Mouse (Mus musculus): Measurements from ENCODE around the gene Il10ra. TPM values are rescaled to one million over a fixed set of nuclear protein-coding genes. Genes with fewer than 3 reads are reported as not detected.

The Il10ra gene
- 2.7 and 3.5 TPM in 2 replicates for total RNA-seq (2014; rRNA removed)
- polyA plus RNA-seq (2012; rRNA removed) = 1.6 and 2.9 TPM in 2 replicates

DNA sequence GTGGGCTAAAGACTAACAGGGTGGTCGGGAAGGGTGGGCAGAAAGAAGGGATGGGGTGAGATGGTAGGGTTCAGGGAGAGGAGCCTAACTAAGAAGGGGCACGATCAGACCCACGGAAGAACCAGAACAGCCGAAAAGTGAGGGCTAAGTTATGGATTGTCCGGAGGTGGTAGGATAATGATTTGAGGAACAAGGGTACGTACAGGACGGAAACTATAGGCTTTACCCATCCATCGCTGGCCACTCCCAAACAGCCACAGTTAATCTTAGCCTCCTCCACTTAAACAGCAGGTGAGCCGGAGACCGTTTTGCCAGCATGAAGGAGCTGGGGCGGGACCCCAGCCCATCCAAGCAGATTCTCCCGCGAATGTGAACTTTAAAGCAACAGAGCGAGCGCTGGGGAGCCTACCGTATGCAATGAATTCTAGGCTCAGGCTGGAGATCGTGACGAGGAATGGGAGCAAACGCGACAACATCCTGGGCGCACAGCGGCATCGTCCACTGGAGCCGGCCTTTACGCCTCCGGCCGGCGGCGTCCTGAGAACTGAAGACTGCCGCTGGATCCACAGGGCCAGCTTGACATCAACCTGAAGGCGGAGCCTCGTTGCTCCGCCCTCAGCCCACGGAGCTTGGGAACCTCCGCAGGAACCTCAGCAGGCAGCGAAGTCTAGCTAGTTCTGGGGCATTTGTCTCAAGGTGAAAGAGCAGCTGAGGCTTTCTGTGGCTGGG, at the start of gene Il10ra:
Gene Il10ra, minus strand, starts transcription at position 553 of the 729 bp plus-strand sequence.
- TF ChIP-seq POLR2A (IDR thresholded peaks at IDR 0.05; ENCODE audit: extremely low read depth, insufficient read depth, low read length) (peak; percentile 41; the same call in 1 of the 2 replicates), CTCF (IDR thresholded peaks at IDR 0.05; ENCODE audit: low read depth, low read length) (no peak)
- peak within 1 kb of the TSS; percentile 56 for H3K9ac ChIP-seq (ENCODE audit: low read depth, low read length)
- H3K27me3 ChIP-seq (ENCODE audit: control insufficient read depth, insufficient read depth, low read length) = peaks cover 3% of the 10 kb centered on the region; the same call in 1 of the 2 replicates

DNA sequence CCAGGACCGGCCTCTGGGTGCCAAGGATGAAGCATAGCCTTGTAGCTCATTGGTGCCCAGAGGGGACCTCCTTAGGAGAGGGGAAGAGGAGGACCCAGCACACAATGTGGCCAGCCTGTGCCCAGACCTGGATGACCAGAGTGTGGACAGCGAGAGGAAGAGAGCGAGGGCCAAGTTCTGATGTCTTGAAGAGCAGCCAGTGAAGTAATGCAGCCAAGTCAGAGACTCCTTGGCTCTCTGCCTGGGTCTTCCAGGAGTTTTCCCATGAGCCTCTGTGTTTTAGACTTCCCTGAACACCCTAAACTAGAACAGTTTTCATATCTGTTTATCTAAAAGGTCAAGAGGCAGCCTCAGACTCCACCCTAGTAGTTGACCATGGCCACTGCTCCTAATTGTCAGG, 48.7 kb upstream of the Il10ra start:
- no peak for TF ChIP-seq POLR2A (IDR thresholded peaks at IDR 0.05; ENCODE audit: extremely low read depth, insufficient read depth, low read length)
- TF ChIP-seq CTCF (IDR thresholded peaks at IDR 0.05; ENCODE audit: low read depth, low read length) = no peak
- Histone ChIP-seq H3K4me3 (ENCODE audit: insufficient read depth, low read depth, low read length) (no peak overlapping the region), H3K27ac (replicated peaks; ENCODE audit: insufficient read depth, low read depth, low read length) (no peak overlapping the region), H3K27me3 (ENCODE audit: control insufficient read depth, insufficient read depth, low read length) (no peaks in the 10 kb centered on the region), H3K36me3 (ENCODE audit: control insufficient read depth, insufficient read depth, low read length) (no peaks in the 10 kb centered on the region), H3K4me1 (ENCODE audit: control insufficient read depth, insufficient read depth, low read length) (no peaks in the 10 kb centered on the region), H3K9ac (ENCODE audit: low read depth, low read length) (no peak overlapping the region), H3K79me2 (ENCODE audit: control insufficient read depth, insufficient read depth, low read length) (no peaks in the 10 kb centered on the region)
- 81% methylated on average over 3 of the region's 3 CpGs for WGBS
- no peak for DNase-seq (ENCODE audit: extremely low read depth, low read depth, low spot score)

More for the DNA sequence above, at the start of gene Il10ra:
- peak within 1 kb of the TSS; percentile 42 for H3K4me3 ChIP-seq (ENCODE audit: insufficient read depth, low read depth, low read length)
- peak within 1 kb of the TSS; percentile 57 for H3K27ac ChIP-seq (replicated peaks; ENCODE audit: insufficient read depth, low read depth, low read length)
- WGBS = 12% methylated on average over 36 of the region's 36 CpGs
- H3K36me3 ChIP-seq (ENCODE audit: control insufficient read depth, insufficient read depth, low read length) = no peaks in the 10 kb centered on the region
- peaks cover 2% of the 10 kb centered on the region; the same call in 1 of the 2 replicates for H3K4me1 ChIP-seq (ENCODE audit: control insufficient read depth, insufficient read depth, low read length)
- peak; percentile 61 for DNase-seq (ENCODE audit: extremely low read depth, low read depth, low spot score)
- H3K79me2 ChIP-seq (ENCODE audit: control insufficient read depth, insufficient read depth, low read length) = 0 out of 2 replicates have a peak, but pooled peaks cover 2% of the 10 kb centered on the region

DNA sequence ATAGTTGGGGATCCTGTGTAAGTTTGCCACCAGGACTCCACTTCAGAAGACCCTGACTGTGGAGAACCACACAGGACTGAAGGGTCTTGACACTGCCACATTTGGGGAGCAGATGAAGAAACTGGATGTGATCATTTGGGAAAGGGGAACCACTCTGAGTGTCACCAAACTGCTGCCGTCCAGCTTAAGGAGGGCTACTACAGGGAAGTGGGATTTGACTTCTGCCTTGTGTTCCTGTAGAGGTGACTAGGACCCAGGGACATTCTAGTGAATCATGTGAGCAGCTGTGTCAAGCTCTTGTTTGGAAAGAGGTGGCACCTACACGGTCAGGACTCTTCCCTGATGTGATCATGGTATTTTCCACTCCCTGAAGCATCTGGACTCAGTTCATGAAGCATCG, 45.0 kb upstream of the Il10ra start:
- H3K4me3 ChIP-seq (ENCODE audit: insufficient read depth, low read depth, low read length) = no peak overlapping the region
- H3K79me2 ChIP-seq (ENCODE audit: control insufficient read depth, insufficient read depth, low read length) = no peaks in the 10 kb centered on the region
- no peak overlapping the region for H3K27ac ChIP-seq (replicated peaks; ENCODE audit: insufficient read depth, low read depth, low read length)
- no peaks in the 10 kb centered on the region for H3K36me3 ChIP-seq (ENCODE audit: control insufficient read depth, insufficient read depth, low read length)
- no peak for DNase-seq (ENCODE audit: extremely low read depth, low read depth, low spot score)
- no peak overlapping the region for H3K9ac ChIP-seq (ENCODE audit: low read depth, low read length)
- WGBS = 59% methylated on average over 3 of the region's 3 CpGs
- TF ChIP-seq POLR2A (IDR thresholded peaks at IDR 0.05; ENCODE audit: extremely low read depth, insufficient read depth, low read length) = no peak
- no peaks in the 10 kb centered on the region for H3K4me1 ChIP-seq (ENCODE audit: control insufficient read depth, insufficient read depth, low read length)
- H3K27me3 ChIP-seq (ENCODE audit: control insufficient read depth, insufficient read depth, low read length) = no peaks in the 10 kb centered on the region

DNA sequence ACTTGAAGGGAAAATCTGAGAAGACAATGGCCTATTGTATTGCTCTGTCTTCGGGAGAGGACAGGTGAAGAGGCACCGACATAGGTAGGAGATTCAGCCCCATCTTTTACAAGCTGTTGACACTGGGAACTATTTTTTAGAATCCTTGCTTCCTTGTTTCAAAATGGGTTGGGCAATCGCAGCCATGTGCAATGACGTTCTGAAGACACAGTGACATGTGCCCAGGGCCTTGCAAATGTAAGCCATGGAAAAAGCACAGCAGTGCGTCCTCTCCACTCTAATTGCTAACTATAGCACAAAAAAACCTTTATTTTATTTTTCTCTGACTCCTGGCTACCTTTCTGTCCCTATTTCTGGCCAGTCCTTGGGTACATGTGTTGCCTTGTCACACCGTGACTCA, 42.9 kb upstream of the Il10ra start:
- 78% methylated on average over 6 of the region's 6 CpGs for WGBS
- H3K27ac ChIP-seq (replicated peaks; ENCODE audit: insufficient read depth, low read depth, low read length) = no peak overlapping the region
- H3K79me2 ChIP-seq (ENCODE audit: control insufficient read depth, insufficient read depth, low read length) = no peaks in the 10 kb centered on the region
- H3K4me1 ChIP-seq (ENCODE audit: control insufficient read depth, insufficient read depth, low read length) = no peaks in the 10 kb centered on the region
- H3K27me3 ChIP-seq (ENCODE audit: control insufficient read depth, insufficient read depth, low read length) = no peaks in the 10 kb centered on the region
- DNase-seq (ENCODE audit: extremely low read depth, low read depth, low spot score) = no peak
- H3K4me3 ChIP-seq (ENCODE audit: insufficient read depth, low read depth, low read length) = no peak overlapping the region
- H3K9ac ChIP-seq (ENCODE audit: low read depth, low read length) = no peak overlapping the region
- TF ChIP-seq CTCF (IDR thresholded peaks at IDR 0.05; ENCODE audit: low read depth, low read length) (no peak), POLR2A (IDR thresholded peaks at IDR 0.05; ENCODE audit: extremely low read depth, insufficient read depth, low read length) (no peak)
- no peaks in the 10 kb centered on the region for H3K36me3 ChIP-seq (ENCODE audit: control insufficient read depth, insufficient read depth, low read length)

DNA sequence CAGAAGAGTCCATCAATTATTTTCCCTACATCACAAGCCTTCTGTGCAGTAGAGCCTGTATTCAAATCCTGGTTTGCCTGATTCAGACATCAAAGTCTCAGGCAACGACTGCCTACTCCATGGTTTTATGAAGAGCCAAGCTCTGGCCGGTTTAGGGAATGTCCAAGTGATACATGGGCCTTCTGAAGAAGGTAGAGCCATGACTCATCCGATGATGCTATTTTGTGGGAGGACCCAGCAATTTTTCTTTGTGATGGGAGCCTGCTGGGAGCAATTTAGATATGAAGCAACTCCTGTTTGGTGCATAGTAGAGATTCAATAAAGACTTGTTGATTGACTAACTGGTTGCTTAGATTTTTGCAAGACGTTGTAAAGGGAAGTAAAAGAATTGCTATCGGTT, 39.6 kb upstream of the Il10ra start:
- Histone ChIP-seq H3K9ac (ENCODE audit: low read depth, low read length) (no peak overlapping the region), H3K36me3 (ENCODE audit: control insufficient read depth, insufficient read depth, low read length) (no peaks in the 10 kb centered on the region), H3K27me3 (ENCODE audit: control insufficient read depth, insufficient read depth, low read length) (no peaks in the 10 kb centered on the region), H3K27ac (replicated peaks; ENCODE audit: insufficient read depth, low read depth, low read length) (no peak overlapping the region), H3K4me3 (ENCODE audit: insufficient read depth, low read depth, low read length) (no peak overlapping the region), H3K4me1 (ENCODE audit: control insufficient read depth, insufficient read depth, low read length) (no peaks in the 10 kb centered on the region), H3K79me2 (ENCODE audit: control insufficient read depth, insufficient read depth, low read length) (no peaks in the 10 kb centered on the region)
- WGBS = 88% methylated on average over 5 of the region's 5 CpGs
- TF ChIP-seq POLR2A (IDR thresholded peaks at IDR 0.05; ENCODE audit: extremely low read depth, insufficient read depth, low read length) = no peak
- no peak for TF ChIP-seq CTCF (IDR thresholded peaks at IDR 0.05; ENCODE audit: low read depth, low read length)
- no peak for DNase-seq (ENCODE audit: extremely low read depth, low read depth, low spot score)

DNA sequence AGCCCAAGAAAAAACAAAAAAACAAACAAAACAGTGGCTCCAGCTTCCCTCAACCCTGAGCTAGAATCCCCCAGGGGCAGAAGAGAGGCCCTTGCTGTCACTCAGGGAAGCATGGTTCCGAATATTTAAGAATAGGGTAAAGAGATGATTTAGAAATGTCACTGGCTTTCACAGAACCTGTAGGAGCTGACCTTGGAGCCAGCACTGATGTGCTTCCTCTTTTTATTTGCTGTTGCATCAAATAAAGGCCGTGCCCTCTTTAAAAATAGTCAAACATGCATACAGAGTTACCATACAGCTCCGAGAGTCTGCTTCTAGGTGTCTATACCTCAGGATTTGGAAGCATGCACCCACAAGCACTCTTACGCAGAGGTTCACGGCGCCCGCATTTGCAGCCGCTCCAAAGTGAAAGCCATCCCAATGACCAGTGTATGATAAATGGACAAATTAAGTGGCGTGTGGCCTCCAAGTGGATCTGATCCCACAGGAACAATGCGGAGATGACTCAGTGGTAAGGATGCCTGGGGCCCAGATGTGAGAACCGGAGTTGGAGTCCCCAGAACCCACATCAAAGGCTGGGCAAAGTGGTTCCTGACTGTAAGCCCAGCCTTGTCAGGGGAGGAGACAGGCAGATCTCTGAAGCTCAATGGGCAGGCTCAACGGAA, 37.9 kb upstream of the Il10ra start:
- no peaks in the 10 kb centered on the region for H3K79me2 ChIP-seq (ENCODE audit: control insufficient read depth, insufficient read depth, low read length)
- H3K27me3 ChIP-seq (ENCODE audit: control insufficient read depth, insufficient read depth, low read length) = no peaks in the 10 kb centered on the region
- no peaks in the 10 kb centered on the region for H3K4me1 ChIP-seq (ENCODE audit: control insufficient read depth, insufficient read depth, low read length)
- no peak overlapping the region for H3K4me3 ChIP-seq (ENCODE audit: insufficient read depth, low read depth, low read length)
- H3K27ac ChIP-seq (replicated peaks; ENCODE audit: insufficient read depth, low read depth, low read length) = no peak overlapping the region
- TF ChIP-seq CTCF (IDR thresholded peaks at IDR 0.05; ENCODE audit: low read depth, low read length) = no peak
- no peak for TF ChIP-seq POLR2A (IDR thresholded peaks at IDR 0.05; ENCODE audit: extremely low read depth, insufficient read depth, low read length)
- DNase-seq (ENCODE audit: extremely low read depth, low read depth, low spot score) = no peak
- 86% methylated on average over 12 of the region's 12 CpGs for WGBS
- no peak overlapping the region for H3K9ac ChIP-seq (ENCODE audit: low read depth, low read length)
- no peaks in the 10 kb centered on the region for H3K36me3 ChIP-seq (ENCODE audit: control insufficient read depth, insufficient read depth, low read length)
